Mouse (Mus musculus) lung, embryonic 14.5 days (tissue): Measurements from ENCODE around the gene Vcl. TPM values are rescaled to one million over a fixed set of nuclear protein-coding genes. Genes with fewer than 3 reads are reported as not detected.

Experiments used
- ATAC-seq: fragments of 200-750 bp; cut with Nextera tagmentation; 2 replicates; pipeline ENCODE4 v1.8.0; 2017; ENCODE audit warnings: mild to moderate bottlenecking, moderate TSS enrichment, moderate library complexity; ENCODE audit not compliant: insufficient read depth
- DNase-seq: peaks from one replicate; pipeline ENCODE4 v3.0.0-alpha.2; 2015
- H3K27ac ChIP-seq: fragments of 300-500 bp; sonication (generic); 2 replicates; pipeline ENCODE4 v1.5.1; 2014; ENCODE audit warnings: low read depth, mild to moderate bottlenecking, moderate library complexity
- H3K27me3 ChIP-seq: fragments of 300-500 bp; sonication (generic); 2 replicates; pipeline ENCODE4 v1.6.1; 2014; ENCODE audit warnings: low read length, control low read depth; ENCODE audit not compliant: insufficient read depth
- H3K36me3 ChIP-seq: fragments of 300-500 bp; sonication (generic); 2 replicates; pipeline ENCODE4 v1.6.1; 2014; ENCODE audit warnings: control low read depth; ENCODE audit not compliant: insufficient read depth
- H3K4me1 ChIP-seq: fragments of 300-500 bp; sonication (generic); 2 replicates; pipeline ENCODE4 v1.6.1; 2014; ENCODE audit warnings: antibody characterized with exemption, control low read depth; ENCODE audit not compliant: insufficient read depth
- H3K4me2 ChIP-seq: fragments of 300-500 bp; sonication (generic); 2 replicates; pipeline ENCODE4 v1.6.1; 2014; ENCODE audit warnings: mild to moderate bottlenecking
- H3K4me3 ChIP-seq: fragments of 300-500 bp; sonication (generic); 2 replicates; pipeline ENCODE4 v1.5.1; 2014; ENCODE audit warnings: low read depth, low read length
- H3K9ac ChIP-seq: fragments of 300-500 bp; sonication (generic); 2 replicates; pipeline ENCODE4 v1.6.1; 2014
- H3K9me3 ChIP-seq: fragments of 300-500 bp; sonication (generic); 2 replicates; pipeline ENCODE4 v1.6.1; 2016; ENCODE audit warnings: low read depth, low read length, control low read depth
- CTCF ChIP-seq: IDR thresholded peaks from 2 replicates; pipeline ENCODE4 v1.5.1; 2016; ENCODE audit warnings: antibody characterized with exemption, low read depth
- WGBS: fragments of 180-500 bp; shearing (Covaris S2); extraction: QIAGEN DNeasy Blood & Tissue Kit; methylation state at CpG from one replicate; pipeline ENCODE4 v1.1.7; 2014; 5-methylcytosine and 5-hydroxymethylcytosine counted together
- polyA plus RNA-seq: library from polyadenylated mRNA; unstranded; fragments of >200 nt; fragmentation: Nextera tagmentation; extraction: Ambion mirVana; gene quantifications from 2 replicates; pipeline ENCODE4 v1.2.1, GENCODE M21; 2014

Vcl gene
- polyA plus RNA-seq, 1 experiment from 2014 or later: 64.3 TPM

DNA sequence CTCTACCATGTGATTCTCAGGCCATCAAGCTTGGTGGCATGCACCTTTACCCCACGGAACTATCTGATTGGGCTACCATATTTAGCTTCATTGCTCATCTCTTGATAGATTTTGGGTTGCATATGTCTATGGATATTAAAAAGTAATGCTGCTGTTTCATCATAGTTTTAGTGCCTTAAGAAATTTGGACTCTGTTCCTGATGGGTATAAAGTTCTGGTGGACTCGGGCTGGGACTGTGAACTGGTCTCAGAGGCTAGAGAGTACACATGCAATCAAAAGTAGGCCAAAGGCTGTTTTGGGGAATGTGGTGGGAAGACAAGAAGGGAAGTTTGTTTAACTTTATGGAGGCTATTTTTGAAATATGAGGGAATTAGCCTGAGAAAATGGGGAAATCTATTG lies 16.1 kb downstream of the Vcl start:
- Histone ChIP-seq H3K4me3 (no peak overlapping the region), H3K9ac (no peak overlapping the region), H3K27ac (no peak overlapping the region), H3K27me3 (no peaks in the 10 kb centered on the region), H3K4me1 (no peaks in the 10 kb centered on the region), H3K4me2 (no peak overlapping the region), H3K36me3 (no peaks in the 10 kb centered on the region), H3K9me3 (no peaks in the 10 kb centered on the region)
- ATAC-seq (no peak), DNase-seq (no peak)
- no peak for TF ChIP-seq CTCF
- 92% methylated on average over 2 of the region's 2 CpGs for WGBS

DNA sequence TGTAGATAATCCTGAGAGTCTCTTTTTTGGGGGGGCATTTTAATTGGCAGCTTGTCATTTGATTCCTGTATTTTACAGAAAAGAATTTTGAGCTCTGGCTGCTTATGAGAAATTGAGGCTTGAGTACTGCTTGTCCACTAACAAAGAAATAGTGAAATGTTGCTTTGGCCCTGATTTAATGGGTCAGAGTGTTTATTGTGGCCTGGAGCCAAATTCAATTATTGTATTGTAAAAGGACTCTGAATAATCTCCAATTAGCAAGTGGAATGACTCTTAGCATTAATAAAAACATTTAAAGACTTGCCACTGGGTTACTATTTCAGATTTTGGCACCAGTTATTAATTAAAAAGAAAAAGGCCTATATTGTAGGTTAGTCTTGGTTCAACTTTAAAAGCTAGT lies 26.8 kb downstream of the Vcl start:
- no peaks in the 10 kb centered on the region for H3K36me3 ChIP-seq
- no peak overlapping the region for H3K4me2 ChIP-seq
- TF ChIP-seq CTCF: no peak
- no peak overlapping the region for H3K27ac ChIP-seq
- H3K4me1 ChIP-seq: peaks cover 4% of the 10 kb centered on the region; the same call in 1 of the 2 replicates
- no peaks in the 10 kb centered on the region for H3K9me3 ChIP-seq
- H3K9ac ChIP-seq: no peak overlapping the region
- ATAC-seq (no peak), DNase-seq (no peak)
- no peaks in the 10 kb centered on the region for H3K27me3 ChIP-seq
- no peak overlapping the region for H3K4me3 ChIP-seq

DNA sequence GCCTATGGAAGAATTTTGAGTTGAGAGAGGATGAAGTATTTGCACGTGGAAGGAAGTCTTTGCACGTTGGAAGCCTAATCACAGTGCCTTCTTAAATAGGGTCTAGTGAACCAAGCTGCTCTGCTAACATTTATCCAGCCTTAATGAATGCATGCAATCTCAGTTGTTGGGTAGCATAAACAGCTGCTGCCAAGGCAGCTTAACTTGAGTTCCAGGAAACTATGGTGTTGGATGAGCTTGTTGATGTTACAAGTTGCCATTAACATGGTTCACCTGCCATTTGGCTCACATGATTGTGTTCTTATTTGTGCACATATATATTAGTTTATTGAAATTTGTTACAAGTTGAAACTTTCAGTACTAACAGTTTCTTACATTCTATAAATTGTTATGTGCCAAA lies 29.8 kb downstream of the Vcl start:
- Histone ChIP-seq H3K27me3 (no peaks in the 10 kb centered on the region), H3K4me3 (no peak overlapping the region), H3K9ac (no peak overlapping the region), H3K4me2 (no peak overlapping the region), H3K4me1 (peaks cover 4% of the 10 kb centered on the region; the same call in 1 of the 2 replicates), H3K36me3 (no peaks in the 10 kb centered on the region), H3K9me3 (no peaks in the 10 kb centered on the region), H3K27ac (no peak overlapping the region)
- no peak for ATAC-seq
- no peak for TF ChIP-seq CTCF
- peak; percentile 56 for DNase-seq
- WGBS: 37% methylated on average over 2 of the region's 2 CpGs

DNA sequence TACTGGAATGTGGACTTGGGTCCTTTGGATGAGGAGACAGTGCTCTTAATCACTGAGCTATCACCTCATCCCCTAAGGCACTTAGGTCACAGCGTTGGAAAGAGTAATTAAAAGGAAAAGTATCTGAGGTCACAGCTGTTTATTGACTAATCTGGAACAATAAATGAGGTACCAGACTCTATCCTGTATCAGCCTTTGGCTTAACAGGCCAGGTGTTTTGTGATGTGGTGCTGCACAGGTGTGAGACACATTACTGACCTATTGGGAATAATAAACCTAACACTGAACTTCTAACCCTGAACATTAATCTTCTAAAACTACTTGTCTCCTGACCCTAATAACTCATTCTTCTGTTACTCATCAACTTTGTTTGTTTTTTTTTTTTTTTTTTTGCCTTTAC lies 33.3 kb downstream of the Vcl start:
- Histone ChIP-seq H3K9me3 (no peaks in the 10 kb centered on the region), H3K27ac (no peak overlapping the region), H3K9ac (no peak overlapping the region), H3K27me3 (no peaks in the 10 kb centered on the region), H3K36me3 (no peaks in the 10 kb centered on the region), H3K4me1 (peaks cover 4% of the 10 kb centered on the region; the same call in 1 of the 2 replicates), H3K4me3 (no peak overlapping the region), H3K4me2 (no peak overlapping the region)
- no peak for TF ChIP-seq CTCF
- no peak for DNase-seq
- 31% methylated on average over 1 of the region's 1 CpGs for WGBS
- ATAC-seq: no peak

DNA sequence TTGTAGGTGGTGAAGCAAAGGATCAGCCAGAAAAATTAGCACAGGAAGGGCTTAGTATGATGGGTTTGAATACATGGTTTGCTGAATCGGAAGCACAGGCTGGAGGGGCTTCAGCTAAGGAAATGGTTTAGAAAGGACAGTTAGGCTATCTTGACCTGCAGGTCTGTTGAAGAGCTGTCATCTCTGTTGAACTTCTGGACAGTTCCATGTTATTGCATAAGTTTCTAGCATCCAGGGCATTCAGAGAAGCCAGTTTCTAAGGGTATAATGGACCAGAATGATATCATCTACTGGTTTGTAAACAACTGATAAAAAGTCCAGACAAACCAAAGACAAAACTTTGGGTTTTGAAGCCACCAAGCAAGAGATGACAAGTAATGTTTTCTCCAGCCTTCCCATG lies 33.7 kb downstream of the Vcl start:
- H3K27ac ChIP-seq: no peak overlapping the region
- DNase-seq: no peak
- no peak overlapping the region for H3K4me2 ChIP-seq
- no peaks in the 10 kb centered on the region for H3K27me3 ChIP-seq
- H3K9ac ChIP-seq: no peak overlapping the region
- no peak for ATAC-seq
- 65% methylated on average over 1 of the region's 1 CpGs for WGBS
- H3K36me3 ChIP-seq: no peaks in the 10 kb centered on the region
- H3K9me3 ChIP-seq: no peaks in the 10 kb centered on the region
- H3K4me1 ChIP-seq: peaks cover 4% of the 10 kb centered on the region; the same call in 1 of the 2 replicates
- no peak for TF ChIP-seq CTCF
- H3K4me3 ChIP-seq: no peak overlapping the region

DNA sequence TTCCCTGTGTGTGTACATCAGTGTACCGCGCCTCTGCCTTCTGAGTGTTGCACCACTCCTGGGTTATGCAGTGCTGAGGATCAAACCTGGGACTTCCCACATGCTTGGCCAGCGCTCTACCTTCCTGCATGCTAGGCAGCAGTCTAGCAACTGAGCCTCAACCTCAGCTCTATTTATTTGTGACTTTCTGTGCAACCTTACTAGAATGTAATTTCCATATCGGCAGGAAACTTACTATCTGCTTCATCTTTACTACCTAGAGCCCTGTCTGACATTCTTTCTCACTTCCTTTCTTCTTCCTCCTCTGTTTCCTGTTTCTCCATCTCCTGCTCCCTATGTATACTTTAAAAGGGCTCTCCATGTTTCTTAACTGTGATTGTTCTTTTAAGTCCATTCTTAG lies 34.7 kb downstream of the Vcl start:
- no peak for DNase-seq
- H3K36me3 ChIP-seq: no peaks in the 10 kb centered on the region
- no peaks in the 10 kb centered on the region for H3K27me3 ChIP-seq
- H3K4me3 ChIP-seq: no peak overlapping the region
- no peaks in the 10 kb centered on the region for H3K9me3 ChIP-seq
- 0 out of 2 replicates have a peak, but pooled peaks have one; percentile 35 for ATAC-seq
- no peak for TF ChIP-seq CTCF
- H3K4me1 ChIP-seq: peaks cover 2% of the 10 kb centered on the region; the same call in 1 of the 2 replicates
- no peak overlapping the region for H3K4me2 ChIP-seq
- H3K9ac ChIP-seq: no peak overlapping the region
- no peak overlapping the region for H3K27ac ChIP-seq
- 77% methylated on average over 4 of the region's 4 CpGs for WGBS

DNA sequence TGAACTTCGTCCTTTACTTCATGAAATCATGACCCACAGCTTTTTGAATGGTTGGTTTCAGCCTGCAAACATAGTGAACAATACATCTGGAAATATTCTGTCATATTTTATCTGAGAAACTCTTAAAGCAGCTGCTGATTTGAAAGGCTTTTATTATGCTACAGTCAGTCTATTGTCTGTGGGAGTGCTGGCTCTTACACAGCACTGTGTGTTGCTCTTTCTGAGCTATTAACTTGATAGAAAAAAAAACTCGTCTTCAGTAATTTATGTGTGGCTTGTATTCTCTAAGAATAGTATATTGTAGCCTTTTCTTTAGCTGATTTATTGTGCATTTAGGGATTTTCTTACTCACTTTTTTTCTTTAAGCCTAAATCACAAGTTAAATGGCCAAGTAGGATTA lies 35.1 kb downstream of the Vcl start:
- no peak overlapping the region for H3K4me3 ChIP-seq
- no peak overlapping the region for H3K9ac ChIP-seq
- no peaks in the 10 kb centered on the region for H3K27me3 ChIP-seq
- H3K4me1 ChIP-seq: no peaks in the 10 kb centered on the region
- no peaks in the 10 kb centered on the region for H3K36me3 ChIP-seq
- ATAC-seq (no peak), DNase-seq (no peak)
- no peak overlapping the region for H3K27ac ChIP-seq
- WGBS: 72% methylated on average over 2 of the region's 2 CpGs
- no peak for TF ChIP-seq CTCF
- no peak overlapping the region for H3K4me2 ChIP-seq
- no peaks in the 10 kb centered on the region for H3K9me3 ChIP-seq

DNA sequence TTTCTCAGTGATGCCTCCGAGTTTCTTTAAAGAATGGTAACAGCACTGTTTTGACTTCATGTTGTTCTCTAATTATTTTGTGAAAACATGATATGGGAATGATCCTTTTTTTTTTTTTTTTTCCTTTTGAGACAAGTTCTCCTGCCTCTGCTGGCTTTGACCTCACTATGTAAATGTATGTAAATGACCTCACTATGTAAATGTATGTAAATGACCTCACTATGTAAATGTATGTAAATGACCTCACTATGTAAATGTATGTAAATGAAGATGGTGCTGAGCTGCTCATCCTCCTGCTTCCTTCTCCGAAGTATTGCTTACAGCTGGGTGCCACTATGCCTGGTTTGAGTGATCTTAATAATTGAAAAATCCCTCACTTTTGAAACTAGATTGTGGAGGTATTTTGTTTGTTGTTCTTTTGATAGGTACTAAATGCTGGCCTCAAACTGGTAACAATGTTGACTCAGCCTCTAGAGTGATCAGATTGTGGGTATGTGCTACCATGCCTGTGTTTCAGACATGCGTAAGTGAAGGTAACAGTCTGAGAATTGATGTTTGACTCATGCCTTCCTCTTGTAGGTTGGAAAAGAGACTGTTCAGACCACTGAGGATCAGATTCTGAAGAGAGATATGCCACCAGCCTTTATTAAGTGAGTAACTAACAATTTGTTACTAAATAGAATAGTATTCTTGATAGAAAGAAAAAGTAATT lies 37.9 kb downstream of the Vcl start:
- Histone ChIP-seq H3K36me3 (no peaks in the 10 kb centered on the region), H3K4me1 (no peaks in the 10 kb centered on the region), H3K4me2 (no peak overlapping the region), H3K4me3 (no peak overlapping the region), H3K27ac (no peak overlapping the region), H3K9me3 (no peaks in the 10 kb centered on the region), H3K27me3 (no peaks in the 10 kb centered on the region), H3K9ac (no peak overlapping the region)
- WGBS: 83% methylated on average over 3 of the region's 3 CpGs
- no peak for DNase-seq
- no peak for TF ChIP-seq CTCF
- ATAC-seq: no peak
